Mouse (Mus musculus): ENCODE measurements around the gene Zfp442.
"Not testable (repeated sequence)": the region's sequence is repeated elsewhere in the genome, so short reads cannot be mapped to it uniquely, and the experiment has no call there.

Zfp442 gene

DNA sequence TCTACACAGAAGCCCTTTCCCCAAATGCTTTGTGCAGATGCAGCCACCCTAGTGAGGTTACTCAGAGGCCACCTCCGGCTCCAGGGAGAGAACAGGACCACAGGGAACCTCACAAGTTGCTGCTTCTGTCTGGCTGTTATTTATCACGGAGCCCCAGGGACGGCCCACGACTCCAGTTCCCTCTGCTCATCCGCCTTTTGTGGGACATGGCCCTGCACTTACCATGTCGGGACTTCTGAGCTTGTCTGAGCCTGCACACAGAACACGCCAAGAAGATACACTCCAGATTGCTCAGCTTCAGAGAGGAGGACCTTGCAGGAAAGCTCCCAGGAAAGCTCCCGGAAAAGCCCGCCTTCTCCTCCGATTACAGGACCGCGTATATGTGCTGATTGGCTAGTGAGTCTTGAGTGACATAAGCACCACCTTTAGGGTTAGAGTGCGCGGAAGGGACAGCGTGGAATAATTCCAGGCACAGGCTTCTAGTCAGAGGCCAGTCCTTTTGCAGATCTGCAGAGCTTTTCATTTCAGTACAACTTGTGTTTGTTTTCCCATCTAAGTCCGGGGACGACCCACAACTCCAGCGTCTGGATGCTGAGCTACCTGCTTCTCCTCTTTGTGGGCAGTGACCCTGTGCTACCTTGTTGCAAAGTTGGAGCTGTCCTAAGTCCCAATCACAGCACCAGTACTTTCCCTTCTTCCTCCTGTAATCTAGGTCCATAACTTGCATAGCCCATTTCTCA lies at the start of gene Zfp442:
Gene Zfp442 (minus strand): TSS at position 307 of the 740 bp plus-strand sequence.
- peak; percentile 87 for DNase-seq

DNA sequence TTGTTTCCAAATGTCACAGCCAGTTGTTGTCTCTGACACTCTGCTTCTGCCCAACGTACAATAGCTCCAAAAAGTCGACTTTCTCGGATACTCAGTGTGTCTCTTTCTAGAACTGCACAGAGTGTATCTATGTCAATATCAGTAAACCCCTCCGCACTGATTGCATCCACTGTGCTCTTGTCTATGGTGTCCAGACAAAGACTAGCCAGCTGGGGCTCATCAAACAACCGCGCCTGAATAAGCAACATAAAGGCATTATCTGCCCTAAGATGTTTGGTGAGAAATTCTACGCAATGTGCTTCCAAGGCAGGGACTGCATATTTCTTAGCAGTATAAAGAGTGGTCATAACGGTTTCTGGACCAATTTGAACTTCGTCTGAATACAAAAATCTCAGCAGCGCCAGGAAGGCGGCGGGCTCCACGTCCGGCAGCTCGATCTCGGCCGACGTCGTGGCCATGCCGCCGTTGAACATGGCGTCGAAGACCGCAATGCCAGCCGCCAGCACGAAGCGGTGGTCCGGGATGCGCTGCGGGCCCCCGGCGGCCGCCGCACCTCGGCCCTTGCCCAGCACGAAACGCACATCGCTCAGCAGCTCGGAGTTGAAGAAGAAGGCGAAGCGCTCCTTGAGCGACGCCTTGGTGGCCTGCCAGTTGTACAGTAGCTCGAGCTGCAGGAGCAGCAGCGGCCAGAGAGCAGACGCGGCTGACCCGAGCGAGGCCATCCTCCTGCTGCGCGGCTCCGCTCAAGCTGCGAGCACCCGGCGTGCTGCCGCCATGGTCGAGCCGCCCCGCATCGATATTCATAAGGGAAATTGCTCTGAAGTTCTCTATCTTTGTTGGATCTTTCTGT lies 49.1 kb upstream of the Zfp442 start:
- not testable (repeated sequence) for DNase-seq

DNA sequence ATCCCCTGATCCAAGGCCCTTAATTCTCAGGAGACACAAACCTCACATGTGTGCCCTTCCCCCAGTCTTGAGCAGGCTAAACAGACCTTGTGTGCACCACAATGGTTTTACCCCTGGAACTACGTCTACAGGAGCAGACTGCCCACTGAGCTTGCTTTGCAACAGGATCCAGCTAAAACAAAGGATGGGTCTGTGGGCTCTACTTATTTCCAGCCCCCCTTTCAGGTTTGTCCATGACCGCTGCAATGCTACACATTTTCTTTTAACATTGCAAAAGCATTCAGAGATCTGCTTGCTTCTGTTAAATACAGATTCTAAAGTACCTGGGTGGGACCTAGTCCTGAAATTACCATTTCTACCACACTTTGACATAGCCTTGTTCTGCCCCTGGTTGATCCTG lies 41.7 kb upstream of the Zfp442 start:
- DNase-seq = no peak

DNA sequence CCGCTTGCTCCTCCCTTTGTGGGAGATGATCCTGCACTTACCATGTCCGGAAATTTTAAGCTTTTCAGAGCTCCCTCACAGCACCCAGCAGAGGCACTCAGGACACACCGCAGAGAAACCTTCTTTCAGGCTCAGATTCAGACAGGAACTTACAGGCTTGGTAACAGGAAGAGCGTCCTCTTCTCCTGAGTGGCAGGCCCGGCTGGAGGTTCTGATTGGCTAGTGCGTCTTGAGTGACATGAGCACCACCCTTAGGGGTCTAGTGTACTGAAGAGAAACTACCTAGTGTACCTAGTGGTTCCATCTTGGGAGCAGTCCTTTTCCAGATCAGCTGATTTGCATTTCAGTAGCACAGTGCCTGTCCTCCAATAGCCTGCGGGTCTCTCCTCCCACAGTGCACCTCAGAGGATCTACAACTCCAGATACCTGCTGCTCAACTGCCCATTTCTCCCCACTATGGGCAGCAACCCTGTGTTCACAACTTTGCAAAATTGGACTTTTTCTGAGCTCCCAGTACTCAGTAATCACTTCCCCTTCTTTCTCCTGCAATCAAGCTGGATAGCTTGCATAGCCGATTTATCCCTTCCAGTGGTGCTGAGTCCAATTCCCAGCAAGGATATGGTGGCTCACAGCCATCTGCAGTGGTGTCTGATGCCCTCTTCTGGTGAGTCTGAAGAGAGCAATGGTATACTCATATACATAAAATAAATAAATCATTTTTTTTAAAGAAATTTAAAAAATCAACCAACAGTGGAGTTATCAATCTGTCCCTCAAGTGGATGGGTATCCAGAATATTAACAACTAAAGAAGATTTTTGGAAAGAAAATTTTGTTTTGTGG lies 33.9 kb upstream of the Zfp442 start, which contains the start of gene Zfp345:
Gene Zfp345 (minus strand): TSS at position 153 of the 840 bp plus-strand sequence.
- not testable (repeated sequence) for DNase-seq

DNA sequence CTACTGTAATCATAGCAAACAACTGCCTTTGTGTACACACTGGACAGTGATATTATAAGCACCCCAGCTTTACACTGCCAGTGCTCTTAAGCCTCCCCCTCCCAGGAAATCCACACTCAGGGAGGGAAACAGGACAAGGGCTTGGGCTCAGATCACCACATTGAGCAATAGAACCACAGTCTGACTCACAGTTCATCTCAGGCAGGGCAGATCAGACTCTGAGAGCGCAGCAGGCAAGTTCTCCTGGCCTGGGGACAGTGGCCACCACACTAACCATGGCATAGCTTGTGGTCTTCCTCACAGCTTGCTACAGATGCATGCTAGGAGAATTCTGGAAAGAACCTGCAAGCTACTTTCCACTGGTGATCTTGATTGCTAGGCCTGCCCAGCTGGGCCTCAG lies 12.2 kb downstream of the Zfp442 start:
- DNase-seq = not testable (repeated sequence)

DNA sequence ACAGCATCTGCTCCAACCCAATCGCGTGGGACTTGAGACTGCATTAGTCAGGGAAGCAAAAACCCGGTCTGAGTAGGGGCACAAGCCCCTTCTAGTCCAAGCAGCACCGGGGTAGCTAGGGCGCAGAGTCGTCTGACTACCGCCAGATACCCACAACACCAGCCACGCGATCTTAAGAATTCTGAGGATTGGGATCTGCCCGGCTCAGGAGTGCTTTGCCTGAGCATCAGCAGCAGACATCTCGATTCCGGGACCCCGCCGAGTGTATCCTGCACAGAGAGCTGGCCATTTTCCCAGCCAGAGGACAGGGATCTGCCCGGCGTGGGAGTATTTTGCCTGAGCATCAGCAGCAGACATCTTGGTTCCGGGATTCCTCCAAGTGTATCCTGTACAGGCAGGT lies 39.1 kb downstream of the Zfp442 start:
- DNase-seq = not testable (repeated sequence)

DNA sequence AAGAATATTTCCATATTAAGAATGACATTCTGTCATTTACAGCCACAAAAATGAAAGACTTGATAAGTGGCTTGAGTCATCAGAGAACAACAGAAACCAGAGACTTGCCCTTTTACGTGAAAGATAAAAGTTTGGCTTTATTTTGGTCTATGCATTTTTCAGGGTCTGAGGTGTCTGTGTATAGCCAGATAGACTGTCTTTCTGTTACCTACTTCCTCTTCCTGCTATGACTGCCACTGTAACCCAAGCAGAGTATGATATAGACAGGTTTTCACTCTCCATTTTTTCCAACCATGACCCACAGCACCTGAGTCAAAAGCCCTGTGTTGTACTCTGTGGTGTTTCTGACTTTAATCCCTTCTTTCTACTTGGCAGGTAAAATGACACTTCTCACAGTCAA lies 61.1 kb downstream of the Zfp442 start:
- DNase-seq = no peak

DNA sequence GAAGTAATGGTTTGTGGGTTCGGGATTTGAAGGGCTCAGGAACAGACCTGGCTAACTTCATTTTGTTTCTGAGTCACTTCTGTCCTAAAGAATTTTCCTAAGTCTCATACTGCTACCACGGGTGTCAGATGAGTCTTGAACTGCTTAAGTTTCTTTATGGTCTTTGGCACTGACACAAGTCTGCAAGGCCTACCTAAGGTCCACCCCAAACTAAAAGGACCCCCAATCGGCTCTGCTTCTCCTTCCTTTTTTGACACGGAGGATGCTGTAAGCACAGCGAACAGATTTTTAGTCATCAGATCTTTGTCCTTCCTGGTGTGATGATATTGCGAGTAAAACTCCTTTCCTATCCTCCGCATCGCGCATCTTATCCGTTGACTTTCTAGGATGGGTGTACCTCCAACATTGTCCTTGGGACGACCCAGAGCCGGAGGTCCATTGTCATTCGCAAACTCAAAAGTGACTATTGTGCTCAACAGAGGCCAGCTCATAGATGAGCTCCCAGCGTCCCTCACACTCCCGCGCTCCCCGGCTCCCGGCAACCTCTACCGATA lies 65.7 kb downstream of the Zfp442 start:
- peak; percentile 20 for DNase-seq

DNA sequence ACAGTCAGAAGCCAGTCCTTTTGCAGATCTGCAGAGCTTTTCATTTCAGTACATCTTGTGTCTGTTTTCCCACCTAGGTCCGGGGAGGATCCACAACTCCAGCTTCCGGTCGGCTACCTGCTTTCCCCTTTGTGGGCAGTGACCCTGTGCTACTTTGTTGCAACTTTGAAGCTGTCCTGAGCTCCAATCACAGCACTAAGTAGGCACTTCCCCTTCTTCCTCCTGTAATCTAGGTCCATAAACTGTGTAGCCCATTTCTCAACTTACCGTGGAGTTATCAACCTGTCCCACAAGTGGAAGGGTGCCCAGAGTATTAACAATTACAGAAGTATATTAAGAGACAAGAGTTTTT lies 88.4 kb downstream of the Zfp442 start:
- no peak for DNase-seq

DNA sequence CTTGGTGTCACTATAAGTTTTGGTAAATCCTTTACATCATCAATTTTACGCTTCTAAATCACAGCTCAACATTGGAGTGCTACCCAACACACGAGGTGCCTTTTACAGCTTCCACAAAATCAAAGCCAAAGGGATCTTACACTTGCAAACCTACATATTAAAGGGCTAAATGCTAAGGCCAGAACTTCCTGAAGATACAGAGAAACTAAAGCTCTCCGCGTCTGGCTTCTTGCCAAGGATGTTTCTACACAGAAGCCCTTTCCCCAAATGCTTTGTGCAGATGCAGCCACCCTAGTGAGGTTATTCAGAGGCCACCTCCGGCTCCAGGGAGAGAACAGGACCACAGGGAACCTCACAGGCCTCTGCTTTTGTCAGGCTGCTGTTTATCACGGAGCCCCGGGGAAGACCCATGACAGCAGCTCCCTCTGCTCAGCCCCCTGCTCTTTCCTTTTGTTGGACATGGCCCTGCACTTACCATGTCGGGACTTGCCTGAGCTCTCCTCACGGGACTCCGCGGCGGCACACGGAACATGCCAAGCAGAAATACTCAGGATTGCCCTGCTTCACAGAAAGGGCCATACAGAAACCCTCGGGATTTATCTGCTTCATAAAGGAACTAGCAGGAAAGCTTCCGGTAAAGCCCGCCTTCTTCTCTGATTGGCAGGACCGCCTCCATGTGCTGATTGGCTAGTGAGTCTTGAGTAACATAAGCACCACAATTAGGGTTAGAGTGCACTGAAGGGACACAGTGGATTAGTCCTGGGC lies 89.0 kb downstream of the Zfp442 start, which contains the start of gene 3300002I08Rik:
Gene 3300002I08Rik (minus strand): TSS at position 653 of the 765 bp plus-strand sequence.
- peak; percentile 94 for DNase-seq

Measured in cerebellum, adult 9-10 months (tissue).